Mouse (Mus musculus) left cerebral cortex, adult 2 months (tissue): ENCODE results near the gene Gas6. TPM values are rescaled to one million over a fixed set of nuclear protein-coding genes. Genes with fewer than 3 reads are reported as not detected.

Source experiments
- DNase-seq, 2 experiments: peaks; one replicate each; pipeline ENCODE4 v3.0.0; 2021 to 2022; ENCODE audit warnings: low spot score in 2 of 2, mixed read lengths in 1 of 2; ENCODE audit errors: extremely low spot score in 1 of 2
- H3K27ac ChIP-seq: fragments of 200-600 bp; 2 replicates; pipeline ENCODE4 v1.8.1; 2022
- H3K4me3 ChIP-seq: fragments of 200-600 bp; 2 replicates; pipeline ENCODE4 v1.8.1; 2022
- CTCF ChIP-seq: fragments of 200-600 bp; IDR thresholded peaks from 2 replicates; pipeline ENCODE4 v1.8.1; 2022; ENCODE audit warnings: antibody characterized with exemption, mild to moderate bottlenecking, moderate library complexity
- intact Hi-C: fragments of 180-260 bp; cut with DNase I; formaldehyde crosslinking; loops from one replicate; pipeline ENCODE4 v1.15.1; 2025
- total RNA-seq, 2 experiments: library from RNA; stranded (reverse); gene quantifications; 2 replicates each; pipeline ENCODE4 v1.2.3; 2021

Gas6 gene
- total RNA-seq, 2 experiments from 2014 or later, result 96.8 to 98.7 TPM

- Histone ChIP-seq H3K4me3 (no peak overlapping the region), H3K27ac (no peak overlapping the region)
- intact Hi-C loops, result no loop called here
- no peak for DNase-seq
- no peak for TF ChIP-seq CTCF
Observed at GRCm38 (mm10) chr8:13419111-13419639, 75.1 kb downstream of the Gas6 start.

GRCm38 (mm10) chr8:13415879-13416278 lies 78.4 kb downstream of the Gas6 start:
- intact Hi-C loops, result no loop called here
- H3K4me3 ChIP-seq, result no peak overlapping the region
- peak in 1 of 2 experiments; percentile 19 for DNase-seq
- no peak for TF ChIP-seq CTCF
- H3K27ac ChIP-seq, result no peak overlapping the region

Other genes with a start within 250 kb of the Gas6 start
- 1 to 10 TPM; 1.4 to 1.7 TPM for gene Adprhl1, start 240.3 kb downstream of the Gas6 start, total RNA-seq
- gene Dcun1d2, start 206.4 kb downstream of the Gas6 start, total RNA-seq, result 10 to 100 TPM; 40.5 to 46.0 TPM
- 10 to 100 TPM; 47.3 to 51.9 TPM for gene Tmco3, start 206.3 kb downstream of the Gas6 start, total RNA-seq
- gene Tfdp1, start 155.7 kb downstream of the Gas6 start, total RNA-seq, result 10 to 100 TPM; 58.5 to 62.5 TPM
- not detected for gene Atp4b, start 97.7 kb downstream of the Gas6 start, total RNA-seq
- not detected for gene Grk1, start 89.4 kb downstream of the Gas6 start, total RNA-seq
- gene Tmem255b, start 59.3 kb downstream of the Gas6 start, total RNA-seq, result 1 to 10 TPM; 3.6 to 5.9 TPM
- gene 1700029H14Rik, start 68.0 kb upstream of the Gas6 start, total RNA-seq, result under 1 TPM; 0.38 to 0.77 TPM
- gene Rasa3, start 183.1 kb upstream of the Gas6 start, total RNA-seq, result 10 to 100 TPM; 62.3 to 69.4 TPM
- gene Cfap97d2, start 211.4 kb upstream of the Gas6 start, total RNA-seq, result 1 to 10 TPM; 1.0 to 1.4 TPM